Mouse (Mus musculus): ENCODE results near the gene Ccdc110.

The Ccdc110 gene

DNA sequence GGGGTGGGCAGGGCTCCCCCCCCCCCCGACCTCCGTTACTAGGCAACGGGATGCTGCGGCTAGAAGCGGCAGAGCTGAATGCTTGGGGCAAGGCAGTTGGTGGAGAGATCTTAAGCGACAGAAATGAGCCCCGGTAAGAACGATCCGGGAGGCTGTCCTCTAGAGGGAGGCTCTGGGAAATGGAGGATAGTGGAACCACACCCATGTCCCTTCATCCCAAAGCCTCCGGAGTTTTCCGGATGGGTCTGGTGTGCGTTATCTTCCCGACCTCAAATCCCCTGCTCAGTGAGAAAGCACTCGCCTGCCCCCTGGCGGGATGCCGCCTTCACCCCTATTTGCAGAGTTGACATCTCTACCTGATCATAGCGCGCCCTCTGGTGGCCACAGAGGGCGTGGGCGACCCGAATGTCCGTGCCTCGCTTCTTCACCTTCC, at the start of gene Ccdc110:
Gene Ccdc110 (plus strand): TSS at position 38 of the 433 bp plus-strand sequence.
- DNase-seq, result peak; percentile 79

DNA sequence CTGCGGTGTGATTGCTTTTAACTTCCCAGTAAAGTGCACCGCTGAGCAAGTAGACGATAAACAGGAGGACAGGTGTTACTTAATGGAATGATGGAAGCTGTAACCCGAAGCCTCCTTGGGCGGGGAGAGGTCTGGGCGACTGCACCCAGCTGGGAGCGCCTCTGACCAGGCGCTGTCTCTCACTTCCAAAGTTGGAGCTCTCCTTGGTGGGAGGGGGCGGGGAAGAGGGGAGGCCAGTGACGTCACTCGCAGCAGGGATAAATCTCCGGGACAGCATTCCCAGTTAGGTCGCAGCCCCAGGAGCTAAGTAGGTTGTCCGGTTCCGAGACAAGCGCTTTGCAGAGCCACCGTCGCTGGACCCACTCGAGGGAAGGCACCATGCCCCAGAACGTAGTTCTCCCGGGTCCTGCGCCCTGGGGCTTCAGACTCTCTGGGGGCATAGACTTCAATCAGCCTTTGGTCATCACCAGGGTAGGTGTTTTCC, 49.2 kb upstream of the Ccdc110 start, which contains the start of gene Pdlim3:
Gene Pdlim3 (plus strand): TSS at position 260 of the 484 bp plus-strand sequence.
- no peak for DNase-seq

DNA sequence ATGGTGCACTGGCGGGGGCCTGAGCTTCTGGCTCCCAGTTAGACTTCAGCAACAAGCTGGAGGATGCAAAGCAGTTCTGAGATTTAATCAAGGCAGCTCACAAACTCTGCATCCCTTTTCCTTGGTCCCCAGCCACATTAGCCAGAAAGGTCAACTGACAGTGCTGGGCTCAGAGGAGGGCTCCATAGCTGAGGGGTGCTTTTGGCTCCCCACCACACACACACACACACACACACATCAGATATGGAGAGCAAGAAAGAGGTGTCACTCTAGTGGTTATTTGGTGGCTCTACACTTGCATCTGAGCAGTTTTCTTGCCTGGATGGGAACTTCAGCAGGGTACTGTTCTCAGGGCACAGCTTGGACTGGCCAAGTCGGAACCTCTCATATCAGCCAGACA, 48.6 kb upstream of the Ccdc110 start:
- DNase-seq, result no peak

- no peak for DNase-seq
Measured at GRCm38 (mm10) chr8:45889737-45890136, 44.7 kb upstream of the Ccdc110 start.

DNA sequence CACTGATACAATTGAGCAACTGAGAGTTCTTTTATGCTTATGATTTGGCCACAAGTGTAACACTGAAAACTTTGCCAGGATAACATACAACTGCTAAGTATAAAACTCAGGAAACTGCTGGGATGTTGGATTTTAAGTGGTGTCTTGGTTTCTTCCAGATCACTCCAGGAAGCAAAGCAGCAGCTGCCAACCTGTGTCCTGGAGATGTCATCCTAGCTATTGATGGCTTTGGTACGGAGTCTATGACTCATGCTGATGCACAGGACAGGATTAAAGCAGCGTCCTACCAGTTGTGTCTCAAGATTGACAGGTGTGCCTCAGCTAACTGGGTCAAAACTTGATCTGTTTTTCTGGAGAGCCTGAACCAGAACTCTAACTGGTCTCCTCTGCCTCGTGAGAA, 37.8 kb upstream of the Ccdc110 start:
- no peak for DNase-seq

- no peak for DNase-seq
Measured at GRCm38 (mm10) chr8:45899783-45900182, 34.6 kb upstream of the Ccdc110 start.

- no peak for DNase-seq
Measured at GRCm38 (mm10) chr8:45901626-45902025, 32.8 kb upstream of the Ccdc110 start.

DNA sequence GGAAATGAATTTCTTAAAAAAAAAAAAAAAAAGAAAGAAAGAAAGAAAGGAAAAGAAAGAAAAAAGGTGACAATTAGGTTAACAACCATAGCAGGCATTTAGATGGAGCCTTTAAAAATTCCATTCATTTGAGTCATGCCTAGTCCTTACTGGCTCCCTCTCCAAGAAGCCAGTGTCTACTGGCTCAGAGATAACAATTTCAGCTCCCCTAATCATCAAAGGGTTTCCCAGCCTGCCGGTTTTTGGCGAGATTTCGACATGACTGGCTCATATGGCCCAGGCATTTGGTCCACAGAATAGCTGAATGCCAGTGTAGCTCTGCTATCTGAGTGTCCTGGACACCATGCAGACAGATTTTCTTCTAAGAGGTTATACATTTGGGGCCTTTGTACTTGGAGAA, 30.8 kb upstream of the Ccdc110 start:
- no peak for DNase-seq

DNA sequence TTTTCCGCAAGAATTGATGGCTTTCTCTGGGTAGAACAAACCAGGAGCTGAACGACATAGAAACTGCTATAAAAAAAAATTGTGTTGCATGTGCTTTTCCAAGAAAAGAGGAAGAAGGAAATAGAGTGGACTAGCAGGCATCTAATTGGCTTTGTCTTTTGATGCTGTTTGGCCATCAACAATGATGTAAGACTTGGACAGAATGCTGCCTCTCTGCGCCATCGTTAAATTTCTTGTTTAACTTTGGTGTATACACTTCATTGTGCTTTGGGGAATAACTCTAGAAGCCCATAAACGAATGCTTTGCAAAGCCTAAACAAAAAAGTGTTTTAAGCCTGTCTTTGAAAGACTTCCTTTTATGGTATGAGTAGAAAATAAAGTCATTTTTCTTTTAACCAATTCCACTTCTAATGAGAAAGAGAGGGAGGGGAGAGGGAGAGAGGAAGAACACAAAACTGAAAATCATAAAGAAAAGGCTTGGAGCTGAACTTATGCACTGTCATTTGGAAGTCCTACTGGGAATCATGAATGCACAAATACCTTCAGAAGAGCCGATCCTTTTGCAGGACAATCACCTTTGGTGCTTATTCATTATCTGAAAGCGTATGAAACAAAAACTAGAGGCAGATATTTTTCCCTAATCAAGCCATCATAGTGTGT, 28.7 kb upstream of the Ccdc110 start:
- DNase-seq, result no peak

GRCm38 (mm10) chr8:45906251-45906619, 28.2 kb upstream of the Ccdc110 start:
- no peak for DNase-seq

DNA sequence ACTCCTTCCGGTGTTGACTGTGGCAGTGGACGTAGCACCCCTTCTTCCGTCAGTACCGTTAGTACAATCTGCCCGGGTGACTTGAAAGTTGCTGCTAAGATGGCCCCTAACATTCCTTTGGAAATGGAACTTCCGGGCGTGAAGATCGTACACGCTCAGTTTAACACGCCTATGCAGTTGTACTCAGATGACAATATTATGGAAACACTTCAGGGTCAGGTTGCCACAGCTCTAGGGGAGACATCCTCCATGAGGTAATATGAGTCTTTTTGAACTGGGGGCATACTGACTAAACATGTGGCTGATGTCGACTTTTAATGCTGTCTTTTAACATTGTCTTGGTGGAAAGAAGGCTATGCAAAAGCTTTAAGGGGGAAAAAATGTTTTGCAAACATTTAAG, 20.7 kb upstream of the Ccdc110 start:
- no peak for DNase-seq

DNA sequence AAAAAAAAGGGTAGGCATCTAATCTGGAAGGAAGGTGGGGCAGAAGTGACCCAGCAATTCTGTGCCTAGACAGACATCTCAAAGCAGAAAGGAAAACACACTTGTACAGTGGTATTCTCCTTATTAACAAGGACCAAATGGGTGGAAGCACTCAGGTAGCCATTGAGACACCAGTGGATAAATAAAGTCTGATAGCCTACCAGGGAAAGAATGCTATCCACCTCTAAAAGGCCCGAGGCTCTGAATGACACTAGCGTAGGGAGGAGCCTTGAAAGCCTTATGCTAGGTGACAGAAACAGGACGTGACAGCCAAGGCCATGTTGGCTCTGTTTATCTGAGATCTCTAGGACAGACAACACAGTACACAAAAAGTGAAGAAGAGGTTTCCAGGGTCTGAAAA, 17.9 kb upstream of the Ccdc110 start:
- no peak for DNase-seq

- no peak for DNase-seq
Measured at GRCm38 (mm10) chr8:45917040-45917679, 17.3 kb upstream of the Ccdc110 start.

- DNase-seq, result no peak
Measured at GRCm38 (mm10) chr8:45918891-45919290, 15.5 kb upstream of the Ccdc110 start.

DNA sequence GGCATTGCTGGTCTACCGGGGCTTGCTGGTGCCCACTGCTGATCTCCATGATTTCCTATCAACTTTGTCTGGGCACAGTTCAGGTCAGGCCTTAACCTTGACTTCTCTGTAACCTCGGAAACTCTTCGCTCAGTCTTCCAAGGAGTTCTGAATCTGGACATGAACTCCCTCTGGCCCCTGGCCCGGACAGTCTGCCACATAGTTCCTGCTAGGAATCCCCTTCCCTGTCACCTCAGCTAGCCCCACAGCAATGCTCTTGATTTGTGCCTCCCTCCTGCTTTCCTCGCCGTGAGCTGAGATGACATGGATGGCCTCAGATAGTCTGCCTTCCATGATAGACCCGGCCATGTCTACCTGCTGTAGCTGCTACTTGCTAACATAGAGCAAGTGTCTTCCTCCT, 14.0 kb upstream of the Ccdc110 start:
- no peak for DNase-seq

GRCm38 (mm10) chr8:45922116-45922515, 12.3 kb upstream of the Ccdc110 start:
- no peak for DNase-seq

DNA sequence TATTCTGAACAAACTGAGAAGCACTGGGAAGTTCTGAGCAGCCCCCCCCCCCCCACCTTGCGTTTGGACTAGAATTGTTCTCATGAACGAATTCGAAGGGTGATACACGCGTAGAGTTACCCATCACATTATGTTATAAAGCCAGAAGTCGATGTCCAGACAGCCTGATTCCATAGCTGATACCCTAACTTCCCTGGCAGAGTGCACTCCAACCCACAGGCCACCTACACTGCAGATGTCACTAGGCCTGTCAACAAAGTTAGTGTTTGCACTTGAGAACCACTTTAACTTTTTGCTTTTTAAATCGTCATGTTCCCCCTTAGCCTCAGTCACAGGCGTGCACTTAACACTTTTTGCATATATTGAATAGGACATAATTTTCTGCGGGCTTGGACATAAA, 2.6 kb downstream of the Ccdc110 start:
- no peak for DNase-seq

DNA sequence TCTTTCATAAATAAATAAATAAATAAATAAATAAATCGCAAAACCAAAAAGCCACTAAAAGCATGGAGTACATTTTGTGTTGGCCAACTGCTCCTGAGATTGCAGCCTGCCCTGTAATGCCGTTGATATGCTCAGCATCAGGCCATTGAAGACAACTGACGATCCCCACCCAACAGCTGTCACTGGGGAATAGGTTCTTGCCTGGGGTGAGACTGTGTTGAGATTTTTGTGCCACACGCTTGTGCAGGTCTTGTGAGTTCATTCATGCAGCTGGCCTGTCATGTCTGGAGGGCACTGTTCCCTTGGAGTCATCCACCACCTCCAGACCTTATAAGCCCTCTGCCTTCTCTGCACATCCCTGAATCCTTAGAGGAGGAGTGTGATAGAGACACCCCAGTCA, 11.9 kb downstream of the Ccdc110 start:
- DNase-seq, result no peak

DNA sequence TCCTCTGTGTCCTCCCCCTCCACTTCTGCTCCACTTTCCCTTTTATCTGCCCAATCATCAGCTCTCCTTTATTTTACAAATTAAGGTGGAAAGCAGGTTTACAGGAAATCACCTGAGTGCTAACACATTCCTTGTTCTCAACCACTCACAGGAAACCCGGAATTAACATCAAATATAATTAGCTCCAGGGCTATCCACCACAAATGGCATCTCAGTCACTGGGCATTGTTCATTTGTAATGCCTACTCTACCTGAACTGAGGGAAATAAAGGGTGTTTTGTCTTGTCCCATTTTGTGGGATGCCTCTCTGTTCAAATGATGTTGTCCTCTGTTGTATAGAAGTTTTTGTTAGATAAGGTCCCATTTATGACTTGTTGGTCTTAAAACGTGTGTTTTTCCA, 16.2 kb downstream of the Ccdc110 start:
- no peak for DNase-seq

GRCm38 (mm10) chr8:45970894-45971293, 36.5 kb downstream of the Ccdc110 start:
- no peak for DNase-seq

GRCm38 (mm10) chr8:45973988-45974505, 39.6 kb downstream of the Ccdc110 start:
- DNase-seq, result no peak

- DNase-seq, result peak; percentile 98
Measured at GRCm38 (mm10) chr8:45975126-45975836, 40.9 kb downstream of the Ccdc110 start, which contains the start of the genes 1700029J07Rik and Ufsp2. TSS of gene 1700029J07Rik (minus strand) at chr8:45975252. TSS of gene Ufsp2 (plus strand) at chr8:45975528.

DNA sequence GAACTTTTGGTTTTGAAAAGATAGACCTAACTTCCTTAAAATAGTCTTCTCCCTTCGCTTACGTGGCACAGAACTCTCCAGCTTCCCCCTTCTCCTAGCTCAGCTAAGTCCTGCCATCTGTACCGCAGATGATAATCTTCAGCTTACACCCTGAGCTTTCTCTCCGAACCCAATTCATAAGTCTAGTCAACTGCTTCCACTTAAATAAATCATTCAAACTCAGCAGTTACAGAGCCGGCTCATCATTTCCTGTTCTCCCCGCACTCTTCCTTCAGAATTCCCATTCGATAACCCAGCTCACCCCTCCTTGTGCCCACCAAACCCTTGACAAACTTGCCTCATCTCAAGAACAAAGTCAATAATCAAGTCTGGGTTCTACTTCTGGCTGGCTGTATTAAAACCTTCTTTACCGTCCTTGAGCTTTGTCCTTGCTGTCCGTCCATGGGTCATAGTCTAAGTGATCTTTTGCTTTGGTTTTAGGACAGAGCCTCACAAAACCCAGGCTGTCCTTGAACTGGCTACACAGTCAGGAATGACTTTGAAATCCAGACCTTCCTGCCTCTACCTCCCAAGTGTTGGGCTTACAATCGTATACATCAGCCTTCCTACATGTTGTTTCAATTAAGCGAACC, 41.5 kb downstream of the Ccdc110 start:
- DNase-seq, result no peak
